Mouse (Mus musculus) midbrain, embryonic 12.5 days (tissue): ENCODE data around the gene Ctnna3. TPM values are rescaled to one million over a fixed set of nuclear protein-coding genes. Genes with fewer than 3 reads are reported as not detected.

Experiments
- ATAC-seq: fragments of 200-750 bp; cut with Nextera tagmentation; 2 replicates; pipeline ENCODE4 v1.8.0; 2017; ENCODE audit warnings: low read depth, moderate TSS enrichment, moderate library complexity; ENCODE audit not compliant: low FRiP score
- H3K27ac ChIP-seq: fragments of 300-500 bp; sonication (generic); replicated peaks from 2 replicates; pipeline ENCODE4 v1.5.1; 2016; ENCODE audit warnings: mild to moderate bottlenecking
- H3K27me3 ChIP-seq: fragments of 300-500 bp; sonication (generic); 2 replicates; pipeline ENCODE4 v1.6.1; 2016; ENCODE audit warnings: mild to moderate bottlenecking
- H3K36me3 ChIP-seq: fragments of 300-500 bp; sonication (generic); 2 replicates; pipeline ENCODE4 v1.6.1; 2016
- H3K4me1 ChIP-seq: fragments of 300-500 bp; sonication (generic); 2 replicates; pipeline ENCODE4 v1.6.1; 2016
- H3K4me2 ChIP-seq: fragments of 300-500 bp; sonication (generic); replicated peaks from 2 replicates; pipeline ENCODE4 v1.6.1; 2016; ENCODE audit warnings: mild to moderate bottlenecking, moderate library complexity
- H3K4me3 ChIP-seq: fragments of 300-500 bp; sonication (generic); 2 replicates; pipeline ENCODE4 v1.5.1; 2016; ENCODE audit warnings: mild to moderate bottlenecking
- H3K9ac ChIP-seq: fragments of 300-500 bp; sonication (generic); replicated peaks from 2 replicates; pipeline ENCODE4 v1.6.1; 2016; ENCODE audit warnings: mild to moderate bottlenecking, moderate library complexity
- H3K9me3 ChIP-seq: fragments of 300-500 bp; sonication (generic); 2 replicates; pipeline ENCODE4 v1.6.1; 2016; ENCODE audit warnings: mild to moderate bottlenecking
- whole genome bisulfite sequencing: fragments of 180-500 bp; shearing (Covaris S2); methylation state at CpG from one replicate; pipeline ENCODE4 v1.1.7; 2016; 5-methylcytosine and 5-hydroxymethylcytosine counted together
- polyA plus RNA-seq: library from polyadenylated mRNA; unstranded; fragments of >200 nt; fragmentation: Nextera tagmentation; extraction: Ambion mirVana; gene quantifications from 2 replicates; pipeline ENCODE4 v1.2.1, GENCODE M21; 2016

Gene Ctnna3
- polyA plus RNA-seq, 1 experiment from 2014 or later = not detected

DNA sequence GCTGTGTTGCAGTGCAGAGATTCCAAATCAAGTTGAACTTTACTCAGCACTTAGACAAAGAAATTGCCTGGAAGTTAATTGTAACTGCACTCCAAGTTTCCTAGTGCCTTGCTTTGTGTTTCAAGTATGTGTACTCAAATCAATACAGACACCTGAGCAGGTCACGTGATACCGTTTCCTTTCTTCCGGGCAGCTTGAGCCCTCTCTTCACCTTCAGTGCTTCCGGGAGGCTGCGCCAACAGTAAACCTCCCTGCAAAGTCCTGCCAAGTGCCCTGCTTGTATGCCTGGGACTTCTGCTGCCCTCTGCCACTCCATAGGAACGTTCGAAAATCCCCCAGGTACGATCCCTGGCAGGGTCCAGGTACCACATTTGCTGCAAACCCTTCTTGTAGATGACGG is 223.0 kb downstream of the Ctnna3 start:
- WGBS = 80% methylated on average over 9 of the region's 9 CpGs
- no peak overlapping the region for H3K9ac ChIP-seq

DNA sequence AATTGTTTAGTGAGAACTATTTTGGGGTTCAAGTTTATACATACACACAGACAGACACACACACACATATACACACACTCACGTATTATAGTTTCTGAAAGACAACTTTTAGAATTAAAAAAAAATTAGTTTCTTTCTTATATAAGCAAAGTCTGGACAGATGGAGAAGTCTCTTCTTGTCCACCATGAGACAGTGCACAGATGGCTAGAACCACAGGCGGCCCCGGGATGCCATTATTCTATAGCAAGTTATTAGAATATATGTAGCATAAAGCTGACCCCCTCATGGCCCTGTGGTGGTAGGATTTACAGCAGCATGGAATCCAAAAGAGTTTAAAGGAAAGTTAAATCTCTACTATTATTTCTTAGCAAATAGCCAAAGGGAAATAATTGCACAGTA is 223.7 kb downstream of the Ctnna3 start:
- Histone ChIP-seq H3K4me3 (no peak overlapping the region), H3K4me1 (no peaks in the 10 kb centered on the region), H3K4me2 (no peak overlapping the region), H3K27me3 (no peaks in the 10 kb centered on the region), H3K9me3 (no peaks in the 10 kb centered on the region), H3K9ac (no peak overlapping the region), H3K27ac (no peak overlapping the region), H3K36me3 (no peaks in the 10 kb centered on the region)
- no peak for ATAC-seq
- 93% methylated on average over 3 of the region's 3 CpGs for WGBS

More for the DNA sequence above, 223.0 kb downstream of the Ctnna3 start:
- Histone ChIP-seq H3K4me1 (no peaks in the 10 kb centered on the region), H3K27ac (no peak overlapping the region), H3K4me3 (no peak overlapping the region), H3K9me3 (no peaks in the 10 kb centered on the region), H3K36me3 (no peaks in the 10 kb centered on the region), H3K4me2 (no peak overlapping the region), H3K27me3 (no peaks in the 10 kb centered on the region)
- ATAC-seq = no peak

DNA sequence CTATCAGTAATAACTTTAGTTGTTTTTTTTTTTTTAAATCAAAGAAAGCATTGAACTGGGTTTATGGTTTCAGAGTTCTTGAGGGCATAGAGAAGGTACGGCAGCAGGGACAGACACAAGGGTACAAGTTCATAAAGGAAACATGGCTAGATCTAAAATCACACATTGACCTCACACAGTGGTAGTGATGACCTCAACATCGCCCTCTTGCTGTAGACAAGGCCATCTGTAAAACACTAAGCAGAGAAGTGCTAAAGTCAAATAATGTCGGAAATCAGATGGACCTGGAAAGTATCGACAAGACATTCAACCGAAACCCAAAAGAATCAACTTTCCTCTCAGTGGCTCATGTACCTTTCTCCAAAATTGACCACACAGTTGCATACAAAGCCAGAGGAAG is 224.7 kb downstream of the Ctnna3 start:
- no peak overlapping the region for H3K4me3 ChIP-seq
- H3K4me1 ChIP-seq = no peaks in the 10 kb centered on the region
- H3K27ac ChIP-seq = no peak overlapping the region
- H3K9ac ChIP-seq = no peak overlapping the region
- H3K4me2 ChIP-seq = no peak overlapping the region
- ATAC-seq = no peak
- H3K9me3 ChIP-seq = no peaks in the 10 kb centered on the region
- H3K27me3 ChIP-seq = no peaks in the 10 kb centered on the region
- no peaks in the 10 kb centered on the region for H3K36me3 ChIP-seq
- 88% methylated on average over 5 of the region's 5 CpGs for WGBS

DNA sequence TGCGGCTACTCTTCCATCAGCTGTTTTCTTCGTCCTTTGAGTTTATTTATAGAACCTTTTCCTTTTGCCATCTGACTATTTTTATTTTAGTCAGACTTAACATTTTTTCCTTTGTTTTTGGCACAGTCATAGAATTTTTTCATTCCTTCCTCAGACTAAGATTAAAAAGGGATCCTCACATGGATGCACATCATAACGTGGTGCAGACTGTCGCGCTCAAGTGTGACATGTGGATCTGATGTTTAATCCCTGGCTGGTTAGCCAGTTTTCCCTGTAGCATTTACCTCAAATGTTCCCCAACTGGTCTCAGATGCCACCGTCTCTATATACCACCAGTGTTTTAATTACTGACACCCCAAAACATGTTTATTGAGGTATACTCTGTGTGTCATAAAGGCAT is 246.4 kb downstream of the Ctnna3 start:
- 84% methylated on average over 6 of the region's 6 CpGs for WGBS
- Histone ChIP-seq H3K4me1 (no peaks in the 10 kb centered on the region), H3K27ac (no peak overlapping the region), H3K4me2 (no peak overlapping the region), H3K27me3 (no peaks in the 10 kb centered on the region), H3K9ac (no peak overlapping the region), H3K4me3 (no peak overlapping the region), H3K9me3 (no peaks in the 10 kb centered on the region), H3K36me3 (no peaks in the 10 kb centered on the region)
- ATAC-seq = no peak

DNA sequence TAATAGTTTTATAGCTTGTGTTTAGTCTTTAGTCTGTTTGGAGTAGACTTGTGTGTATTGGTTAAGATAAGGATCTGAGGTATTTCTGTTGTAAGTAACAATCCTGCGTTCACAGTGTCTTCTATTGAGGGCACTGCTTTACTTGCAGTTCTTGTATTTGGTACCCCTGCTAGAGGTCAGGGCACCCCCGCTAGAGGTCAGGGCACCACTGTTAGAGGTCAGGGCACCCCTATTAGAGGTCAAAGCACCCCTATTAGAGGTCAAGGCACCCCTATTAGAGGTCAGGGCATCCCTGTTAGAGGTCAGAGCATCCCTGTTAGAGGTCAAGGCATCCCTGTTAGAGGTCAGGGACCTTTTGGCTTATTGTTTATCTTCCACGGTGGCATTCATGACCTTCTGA is 259.3 kb downstream of the Ctnna3 start:
- ATAC-seq = no peak
- 10% methylated on average over 3 of the region's 3 CpGs for WGBS
- H3K9me3 ChIP-seq = no peaks in the 10 kb centered on the region

DNA sequence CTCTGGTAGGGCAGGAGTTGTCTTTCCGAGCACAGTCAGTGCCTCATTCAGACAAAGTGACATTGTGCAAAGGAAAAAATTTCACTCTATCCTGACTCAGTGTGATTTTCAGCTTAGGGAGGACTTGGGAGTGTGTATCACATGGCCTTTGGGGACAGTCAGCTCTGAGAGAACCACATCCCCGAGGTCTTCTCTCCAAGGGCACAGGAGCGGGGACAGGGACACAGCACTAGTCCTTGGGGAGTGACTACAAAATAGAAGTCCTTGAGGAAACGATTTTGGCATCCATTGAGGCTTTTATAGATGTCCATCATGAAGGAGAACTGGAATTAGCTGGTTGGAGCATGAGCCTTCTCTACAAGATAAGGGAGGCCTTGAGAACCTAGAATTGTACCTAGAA is 259.8 kb downstream of the Ctnna3 start:
- H3K4me3 ChIP-seq = no peak overlapping the region
- no peaks in the 10 kb centered on the region for H3K4me1 ChIP-seq
- H3K36me3 ChIP-seq = no peaks in the 10 kb centered on the region
- H3K9ac ChIP-seq = no peak overlapping the region
- no peak overlapping the region for H3K4me2 ChIP-seq
- H3K9me3 ChIP-seq = no peaks in the 10 kb centered on the region
- H3K27me3 ChIP-seq = no peaks in the 10 kb centered on the region
- no peak overlapping the region for H3K27ac ChIP-seq
- WGBS = 30% methylated on average over 4 of the region's 4 CpGs
- no peak for ATAC-seq

More for the DNA sequence above, 259.3 kb downstream of the Ctnna3 start:
- no peak overlapping the region for H3K4me2 ChIP-seq
- no peaks in the 10 kb centered on the region for H3K27me3 ChIP-seq
- H3K27ac ChIP-seq = no peak overlapping the region
- no peak overlapping the region for H3K4me3 ChIP-seq
- no peak overlapping the region for H3K9ac ChIP-seq
- no peaks in the 10 kb centered on the region for H3K4me1 ChIP-seq
- H3K36me3 ChIP-seq = no peaks in the 10 kb centered on the region

DNA sequence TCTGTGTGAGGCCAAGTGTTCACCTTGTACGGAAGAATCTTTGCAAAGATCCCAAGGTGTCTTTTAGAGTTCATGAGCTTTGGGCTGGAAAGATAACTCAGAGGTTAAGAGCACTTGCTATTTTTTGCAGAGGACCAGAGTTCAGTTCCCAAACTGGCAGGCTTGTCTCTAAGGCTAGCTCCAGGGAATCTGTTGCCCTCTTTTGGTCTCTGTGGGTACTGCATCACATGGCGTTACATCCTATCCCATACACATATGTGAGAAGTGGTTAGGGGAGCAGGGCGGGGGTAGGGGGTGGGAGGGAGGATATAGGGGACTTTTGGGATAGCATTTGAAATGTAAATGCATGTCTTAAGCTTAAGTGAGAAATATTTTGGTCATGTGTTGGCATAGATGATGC is 262.1 kb downstream of the Ctnna3 start:
- Histone ChIP-seq H3K27me3 (no peaks in the 10 kb centered on the region), H3K27ac (no peak overlapping the region), H3K4me1 (no peaks in the 10 kb centered on the region), H3K36me3 (no peaks in the 10 kb centered on the region), H3K4me2 (no peak overlapping the region), H3K9me3 (no peaks in the 10 kb centered on the region), H3K9ac (no peak overlapping the region), H3K4me3 (no peak overlapping the region)
- ATAC-seq = no peak
- 47% methylated on average over 3 of the region's 3 CpGs for WGBS

DNA sequence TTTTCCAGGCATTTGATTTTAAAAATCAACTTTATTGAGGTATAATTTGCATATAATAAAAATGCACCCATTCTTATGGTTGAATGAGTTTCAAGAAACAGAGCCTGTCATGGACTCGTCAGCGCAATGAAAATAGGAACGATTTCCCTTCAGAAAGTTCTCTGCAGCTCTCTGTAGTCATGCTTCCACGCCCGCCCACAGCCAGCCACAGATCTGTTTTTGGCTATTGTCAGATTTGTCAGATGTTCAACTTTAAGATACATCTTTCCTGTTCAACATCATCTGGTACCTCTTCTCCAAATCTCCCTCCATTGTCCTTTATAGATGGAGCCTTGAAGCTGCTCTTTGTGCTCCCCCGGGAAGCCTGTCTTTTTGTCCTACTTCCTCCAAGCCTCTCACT is 280.3 kb downstream of the Ctnna3 start:
- 84% methylated on average over 6 of the region's 6 CpGs for WGBS
- no peak overlapping the region for H3K4me3 ChIP-seq
- H3K27me3 ChIP-seq = no peaks in the 10 kb centered on the region
- ATAC-seq = no peak
- no peak overlapping the region for H3K9ac ChIP-seq
- H3K9me3 ChIP-seq = no peaks in the 10 kb centered on the region
- H3K36me3 ChIP-seq = no peaks in the 10 kb centered on the region
- H3K4me2 ChIP-seq = no peak overlapping the region
- H3K27ac ChIP-seq = no peak overlapping the region
- H3K4me1 ChIP-seq = no peaks in the 10 kb centered on the region

DNA sequence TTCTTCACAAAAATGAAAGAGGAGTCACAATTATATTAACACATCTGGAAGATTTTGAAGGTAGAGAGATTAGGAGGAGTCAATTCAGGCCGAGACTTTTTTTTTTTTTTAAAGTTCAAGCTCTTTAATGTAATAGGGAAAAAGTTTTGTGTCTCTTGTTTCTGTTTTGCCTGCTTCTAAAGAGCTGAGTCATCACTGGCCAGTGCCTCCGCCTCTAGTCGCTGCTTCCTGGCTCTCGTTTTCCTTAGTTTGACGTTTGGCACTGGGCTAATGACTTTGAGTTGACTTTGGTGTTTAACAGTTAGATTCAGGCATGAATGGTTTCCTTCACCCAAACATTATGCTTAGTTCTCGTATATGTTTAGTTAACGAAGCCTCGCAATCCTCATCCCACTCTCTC is 282.6 kb downstream of the Ctnna3 start:
- no peak for ATAC-seq
- H3K27ac ChIP-seq = no peak overlapping the region
- no peaks in the 10 kb centered on the region for H3K27me3 ChIP-seq
- no peaks in the 10 kb centered on the region for H3K4me1 ChIP-seq
- no peaks in the 10 kb centered on the region for H3K36me3 ChIP-seq
- H3K4me2 ChIP-seq = no peak overlapping the region
- no peak overlapping the region for H3K4me3 ChIP-seq
- WGBS = 80% methylated on average over 8 of the region's 8 CpGs
- no peak overlapping the region for H3K9ac ChIP-seq
- no peaks in the 10 kb centered on the region for H3K9me3 ChIP-seq

DNA sequence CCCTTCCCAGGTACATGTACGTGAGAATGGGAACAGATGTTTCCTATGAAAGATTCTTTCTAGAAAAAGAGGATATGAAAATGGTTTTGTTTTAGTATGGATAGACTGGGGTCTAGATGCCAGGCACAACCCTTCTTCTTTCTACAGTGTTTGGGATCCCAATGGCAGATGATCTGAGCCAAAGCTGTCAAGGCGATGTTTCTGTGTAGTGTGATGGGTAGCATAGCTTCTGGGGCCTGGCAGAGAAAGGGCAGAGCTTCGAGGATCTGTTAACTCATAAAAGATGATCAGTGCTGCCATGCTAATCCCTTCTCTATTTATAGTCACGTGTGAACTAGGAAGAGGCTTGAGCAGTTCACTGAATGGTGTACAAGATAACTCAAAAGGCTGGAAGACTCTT is 284.3 kb downstream of the Ctnna3 start:
- Histone ChIP-seq H3K27ac (no peak overlapping the region), H3K27me3 (no peaks in the 10 kb centered on the region), H3K36me3 (no peaks in the 10 kb centered on the region), H3K9ac (no peak overlapping the region), H3K9me3 (no peaks in the 10 kb centered on the region), H3K4me1 (no peaks in the 10 kb centered on the region), H3K4me2 (no peak overlapping the region), H3K4me3 (no peak overlapping the region)
- WGBS = 81% methylated on average over 4 of the region's 4 CpGs
- no peak for ATAC-seq

DNA sequence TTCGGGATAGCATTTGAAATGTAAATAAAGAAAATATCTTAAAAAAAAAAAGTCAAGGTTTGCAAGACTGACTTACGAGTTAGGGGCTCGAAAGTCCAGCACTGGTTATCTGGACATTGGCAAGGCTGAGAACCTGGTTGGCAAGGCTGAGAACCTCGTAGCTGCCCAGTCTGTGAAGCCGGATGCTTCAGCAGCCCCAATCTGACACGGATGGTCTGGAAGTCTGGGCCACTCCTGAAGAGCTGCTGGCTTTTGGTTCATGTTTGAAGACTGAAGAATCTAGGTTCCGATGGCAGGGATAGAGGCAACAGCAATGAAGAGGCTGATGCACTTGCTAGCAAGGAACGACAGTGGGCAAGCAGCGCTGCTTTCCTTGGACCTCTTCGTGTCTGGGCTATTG is 339.0 kb downstream of the Ctnna3 start:
- Histone ChIP-seq H3K27ac (no peak overlapping the region), H3K36me3 (no peaks in the 10 kb centered on the region), H3K27me3 (no peaks in the 10 kb centered on the region), H3K4me1 (no peaks in the 10 kb centered on the region), H3K4me2 (no peak overlapping the region), H3K9me3 (no peaks in the 10 kb centered on the region), H3K9ac (no peak overlapping the region), H3K4me3 (no peak overlapping the region)
- ATAC-seq = no peak
- WGBS = 89% methylated on average over 10 of the region's 10 CpGs

DNA sequence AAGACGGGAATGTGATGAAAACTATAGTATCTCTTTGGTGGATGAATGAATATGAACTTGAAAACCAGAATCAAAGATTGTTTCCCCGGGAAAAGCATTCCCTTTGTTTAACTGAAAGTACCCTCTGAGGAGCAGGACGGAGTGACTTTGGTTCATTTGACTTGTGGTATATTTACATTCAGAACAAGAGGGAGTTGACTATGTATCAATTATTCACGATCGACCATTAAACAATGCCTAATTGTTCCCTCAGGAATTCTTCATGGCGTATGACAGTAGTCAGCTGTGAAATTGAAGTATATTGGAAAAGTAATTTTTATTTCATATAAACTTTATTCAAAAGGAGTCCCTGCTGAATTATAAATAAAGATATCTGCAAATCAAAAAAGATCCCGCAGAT is 341.8 kb downstream of the Ctnna3 start:
- H3K9ac ChIP-seq = no peak overlapping the region
- no peaks in the 10 kb centered on the region for H3K4me1 ChIP-seq
- no peak overlapping the region for H3K27ac ChIP-seq
- no peaks in the 10 kb centered on the region for H3K36me3 ChIP-seq
- H3K27me3 ChIP-seq = no peaks in the 10 kb centered on the region
- H3K4me2 ChIP-seq = no peak overlapping the region
- H3K9me3 ChIP-seq = no peaks in the 10 kb centered on the region
- no peak overlapping the region for H3K4me3 ChIP-seq
- 81% methylated on average over 7 of the region's 7 CpGs for WGBS
- no peak for ATAC-seq

DNA sequence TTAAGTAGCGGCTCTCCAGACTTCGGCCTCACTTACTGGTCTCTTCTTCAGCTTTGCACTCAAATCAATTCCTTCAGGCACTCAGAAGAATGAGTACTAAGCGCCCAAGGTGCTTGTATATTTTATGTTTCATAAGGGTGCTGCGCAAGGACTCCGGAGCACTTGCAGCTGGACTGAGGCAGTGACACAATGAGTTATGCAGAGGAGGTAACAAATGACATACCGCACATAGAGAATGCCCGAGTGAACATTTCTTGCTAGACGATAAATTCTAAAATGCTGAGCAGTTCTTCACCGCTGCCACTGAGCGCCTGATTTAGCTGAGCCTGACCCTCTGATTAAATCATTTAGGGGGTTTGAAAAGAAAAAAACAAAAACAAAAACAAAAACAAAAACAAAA is 342.2 kb downstream of the Ctnna3 start:
- no peaks in the 10 kb centered on the region for H3K9me3 ChIP-seq
- ATAC-seq = no peak
- H3K4me2 ChIP-seq = no peak overlapping the region
- H3K36me3 ChIP-seq = no peaks in the 10 kb centered on the region
- H3K27ac ChIP-seq = no peak overlapping the region
- H3K27me3 ChIP-seq = no peaks in the 10 kb centered on the region
- no peaks in the 10 kb centered on the region for H3K4me1 ChIP-seq
- H3K4me3 ChIP-seq = no peak overlapping the region
- 94% methylated on average over 10 of the region's 10 CpGs for WGBS
- H3K9ac ChIP-seq = no peak overlapping the region
